Mouse (Mus musculus): ENCODE data around the gene Klk4. TPM values are rescaled to one million over a fixed set of nuclear protein-coding genes. Genes with fewer than 3 reads are reported as not detected.

The Klk4 gene
- not detected for polyA plus RNA-seq (2017; shearing (Covaris generic))

DNA sequence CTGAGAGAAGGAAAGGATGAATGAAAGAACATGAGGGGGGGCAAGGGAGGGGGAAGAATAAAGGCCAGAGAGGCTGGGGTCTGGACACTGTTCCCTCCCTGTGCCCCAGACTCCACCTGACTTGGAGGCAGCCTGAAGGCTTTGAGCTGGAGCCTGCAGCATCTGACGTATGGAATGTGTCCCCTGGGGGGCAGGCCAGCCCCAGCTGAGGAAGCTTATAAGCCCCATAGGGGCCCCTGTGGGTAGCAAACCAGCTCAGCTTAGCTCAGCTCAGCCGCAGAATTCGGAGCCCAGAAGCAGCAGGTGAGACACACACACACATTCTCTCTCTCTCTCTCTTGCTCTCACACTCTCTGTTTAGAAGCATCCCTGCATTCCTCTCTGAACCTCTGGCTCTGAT is at the start of gene Klk4:
TSS of gene Klk4 (plus strand) at position 249 of the 400 bp plus-strand sequence.

DNA sequence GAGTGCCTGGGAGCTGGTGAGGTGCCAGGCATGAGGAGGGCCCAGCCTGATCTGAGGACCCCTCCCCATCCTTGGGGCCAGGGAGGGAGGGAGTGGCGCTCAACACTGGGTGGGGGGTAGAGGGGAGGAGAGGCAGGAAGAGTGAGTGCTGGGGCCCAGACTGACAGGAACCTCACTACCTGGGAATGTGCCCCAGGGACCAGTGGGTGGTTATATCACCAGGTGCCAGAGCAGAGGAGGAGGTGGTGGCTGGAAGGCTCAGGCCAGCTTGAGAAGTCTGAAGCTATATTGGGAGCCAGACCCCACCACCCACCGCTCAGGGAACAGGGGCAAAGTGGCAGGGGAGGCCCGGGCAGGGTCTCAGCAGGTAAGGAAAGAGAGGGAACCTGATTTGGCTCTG is 39.3 kb upstream of the Klk4 start, which contains the start of gene Klk5:
TSS of gene Klk5 (plus strand) at position 271 of the 400 bp plus-strand sequence.

DNA sequence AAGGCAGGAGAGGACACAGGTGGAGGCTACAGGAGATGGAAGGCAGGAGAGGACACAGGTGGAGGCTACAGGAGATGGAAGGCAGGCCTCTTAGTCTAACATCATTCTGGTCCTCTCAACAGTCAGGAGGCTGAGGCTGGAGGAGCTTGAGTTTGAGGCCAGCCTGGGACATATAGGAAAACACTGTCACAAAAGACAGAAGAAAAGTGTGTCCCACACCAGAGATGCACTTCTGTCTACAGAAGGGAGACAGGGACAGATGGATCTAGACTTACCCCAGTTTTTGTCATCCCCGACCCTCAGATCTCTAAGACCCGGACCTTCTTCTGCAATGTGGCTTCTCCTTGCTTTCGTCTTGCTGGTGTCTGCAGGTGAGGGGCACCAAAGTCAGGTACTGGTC is 52.5 kb downstream of the Klk4 start, which contains the start of gene Klk15:
TSS of gene Klk15 (plus strand) at position 301 of the 400 bp plus-strand sequence.

Other genes starting within 250 kb of the Klk4 start
- gene Ceacam18, start 246.5 kb upstream of the Klk4 start, polyA plus RNA-seq (2017; shearing (Covaris generic)): under 1 TPM in 1 of 2 experiments, not detected in 1; 0.18 TPM
- under 1 TPM in 1 of 2 experiments, not detected in 1; 0.20 TPM for gene Siglece, start 221.0 kb upstream of the Klk4 start, polyA plus RNA-seq (2017; shearing (Covaris generic))
- 10 to 100 TPM in 1 of 2 experiments, 1 to 10 TPM in 1; 8.3 to 10.0 TPM for gene Ctu1, start 209.1 kb upstream of the Klk4 start, polyA plus RNA-seq (2017; shearing (Covaris generic))
- gene Klk14, start 190.7 kb upstream of the Klk4 start, polyA plus RNA-seq (2017; shearing (Covaris generic)): under 1 TPM in 1 of 2 experiments, not detected in 1; 0.22 TPM
- under 1 TPM in 1 of 2 experiments, not detected in 1; 0.26 TPM for gene Klk13, start 168.6 kb upstream of the Klk4 start, polyA plus RNA-seq (2017; shearing (Covaris generic))
- gene Klk12, start 112.3 kb upstream of the Klk4 start, polyA plus RNA-seq (2017; shearing (Covaris generic)): under 1 TPM in 1 of 2 experiments, not detected in 1; 0.19 TPM
- under 1 TPM; 0.28 to 0.97 TPM for gene Klk11, start 106.6 kb upstream of the Klk4 start, polyA plus RNA-seq (2017; shearing (Covaris generic))
- under 1 TPM; 0.11 to 0.21 TPM for gene Klk10, start 100.1 kb upstream of the Klk4 start, polyA plus RNA-seq (2017; shearing (Covaris generic))
- 1 to 10 TPM in 1 of 2 experiments, under 1 TPM in 1; 0.92 to 1.5 TPM for gene Klk9, start 89.3 kb upstream of the Klk4 start, polyA plus RNA-seq (2017; shearing (Covaris generic))
- gene Klk8, start 83.6 kb upstream of the Klk4 start, polyA plus RNA-seq (2017; shearing (Covaris generic)): 100 to 1,000 TPM; 112 to 189 TPM
- under 1 TPM; 0.11 to 0.64 TPM for gene Klk7, start 69.9 kb upstream of the Klk4 start, polyA plus RNA-seq (2017; shearing (Covaris generic))
- under 1 TPM; 0.18 to 0.43 TPM for gene Klk6, start 56.7 kb upstream of the Klk4 start, polyA plus RNA-seq (2017; shearing (Covaris generic))
- gene Klk5, start 39.2 kb upstream of the Klk4 start, polyA plus RNA-seq (2017; shearing (Covaris generic)): under 1 TPM in 1 of 2 experiments, not detected in 1; 0.31 TPM
- gene Klk15, start 52.6 kb downstream of the Klk4 start, polyA plus RNA-seq (2017; shearing (Covaris generic)): under 1 TPM in 1 of 2 experiments, not detected in 1; 0.69 TPM
- gene Klk1b8, start 69.5 kb downstream of the Klk4 start, polyA plus RNA-seq (2017; shearing (Covaris generic)): 1 to 10 TPM in 1 of 2 experiments, not detected in 1; 1.9 TPM
- gene Klk1b1, start 85.6 kb downstream of the Klk4 start, polyA plus RNA-seq (2017; shearing (Covaris generic)): not detected
- not detected for gene Klk1b9, start 94.9 kb downstream of the Klk4 start, polyA plus RNA-seq (2017; shearing (Covaris generic))
- gene Klk1b11, start 114.7 kb downstream of the Klk4 start, polyA plus RNA-seq (2017; shearing (Covaris generic)): not detected
- under 1 TPM in 1 of 2 experiments, not detected in 1; 0.22 TPM for gene Klk1b26, start 131.0 kb downstream of the Klk4 start, polyA plus RNA-seq (2017; shearing (Covaris generic))
- gene Klk1b27, start 171.1 kb downstream of the Klk4 start, polyA plus RNA-seq (2017; shearing (Covaris generic)): 1 to 10 TPM; 2.7 to 3.0 TPM
- gene Klk1b21, start 221.2 kb downstream of the Klk4 start, polyA plus RNA-seq (2017; shearing (Covaris generic)): not detected
- gene Klk1b22, start 231.5 kb downstream of the Klk4 start, polyA plus RNA-seq (2017; shearing (Covaris generic)): not detected

All from inflammation-experienced regulatory T-cells (primary cell).